Mouse (Mus musculus) neutrophil, adult 5-6 weeks (primary cell): ENCODE data around the gene Gm43738. TPM values are rescaled to one million over a fixed set of nuclear protein-coding genes. Genes with fewer than 3 reads are reported as not detected.
"Not testable (repeated sequence)": the region's sequence is repeated elsewhere in the genome, so short reads cannot be mapped to it uniquely, and the experiment has no call there.

Experiments used
- ATAC-seq: fragments of 151-379, 151-347 bp; 2 replicates; pipeline ENCODE4 v1.8.0; 2017; ENCODE audit warnings: mild to moderate bottlenecking, moderate TSS enrichment; ENCODE audit not compliant: insufficient number of reproducible peaks, poor library complexity, low FRiP score, severe bottlenecking; ENCODE audit errors: extremely low read depth
- total RNA-seq: library from RNA; stranded (forward); fragments of 200-1000 nt; gene quantifications from 2 replicates; pipeline ENCODE4 v1.2.3, GENCODE M21; 2017

The Gm43738 gene
- total RNA-seq, 1 experiment from 2014 or later = not detected

GRCm38 (mm10) chr3:89106881-89107280, 6.0 kb upstream of the Gm43738 start:
- ATAC-seq = no peak

- no peak for ATAC-seq
Measured at GRCm38 (mm10) chr3:89103291-89103595, 2.3 kb upstream of the Gm43738 start.

DNA sequence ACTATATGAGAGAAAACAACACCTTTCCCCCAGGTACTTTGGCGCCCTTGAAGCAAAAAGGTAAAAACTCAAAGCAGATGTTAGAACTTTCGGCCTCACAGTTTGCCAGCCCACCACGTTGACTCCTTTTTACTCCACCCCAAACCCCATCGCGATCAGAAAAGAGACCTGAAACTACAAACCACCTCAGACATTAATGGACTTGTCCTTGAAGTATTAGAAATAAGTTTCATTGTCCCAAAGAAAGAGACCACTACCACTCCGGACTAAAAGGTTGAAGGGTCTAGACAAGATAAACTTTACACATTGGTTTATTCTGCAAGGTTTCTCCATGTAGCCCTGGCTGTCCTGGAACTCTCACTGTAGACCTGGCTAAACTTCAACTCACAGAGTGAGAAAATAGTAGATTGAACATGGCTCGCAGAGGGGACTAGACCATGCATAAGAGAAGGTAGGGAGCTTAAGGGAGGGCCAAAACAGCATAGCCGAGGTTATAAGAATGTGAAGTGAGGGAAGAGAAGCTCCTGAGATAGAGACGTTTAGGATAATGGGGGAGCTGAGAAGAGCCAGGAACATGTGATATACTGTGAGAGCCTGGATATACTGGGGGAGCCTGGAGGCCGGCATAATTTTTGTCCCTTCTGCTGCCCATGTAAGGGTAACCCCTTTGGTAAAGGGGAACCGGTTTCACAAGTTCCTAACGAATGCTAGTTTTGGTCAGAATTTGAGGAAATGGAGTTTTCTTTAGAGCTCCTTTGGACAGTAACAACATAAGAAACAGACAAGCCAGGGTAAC, 1.8 kb upstream of the Gm43738 start:
- no peak for ATAC-seq

DNA sequence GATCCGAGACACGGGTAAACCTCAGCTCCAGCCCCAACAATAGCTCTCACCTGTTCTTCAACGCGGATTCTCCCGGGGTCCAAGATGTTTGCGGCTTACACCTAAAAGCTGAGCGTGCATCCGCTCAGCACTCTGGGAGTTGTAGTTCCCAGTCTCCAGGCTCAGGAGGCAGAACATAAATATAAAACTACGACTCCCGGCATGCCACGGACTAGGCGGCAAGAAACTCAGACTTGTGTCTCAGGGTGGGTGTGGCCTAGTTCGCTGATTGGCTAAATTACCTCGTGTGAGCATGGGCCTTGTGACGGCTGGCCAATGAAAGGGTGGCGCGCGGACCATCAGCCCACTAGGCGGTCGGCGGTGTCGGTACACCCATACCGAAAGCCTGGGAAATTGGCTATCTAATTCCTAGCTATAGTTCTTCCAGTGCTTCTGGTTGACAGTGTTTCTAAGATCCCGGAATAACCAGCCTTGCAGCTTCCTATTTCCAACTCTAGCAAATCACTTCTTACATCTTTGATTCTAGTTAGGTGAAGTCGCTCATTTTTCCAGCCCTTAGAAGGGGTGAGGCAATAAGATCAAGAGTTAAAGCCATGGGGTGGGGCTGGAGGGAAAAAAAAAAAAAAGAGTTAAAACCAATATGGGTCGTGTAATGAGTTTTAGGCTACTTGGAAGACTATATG, 1.1 kb upstream of the Gm43738 start, which contains the start of gene Fdps:
Gene Fdps, minus strand, starts transcription at position 148 of the 683 bp plus-strand sequence.
- ATAC-seq = peak; percentile 99

DNA sequence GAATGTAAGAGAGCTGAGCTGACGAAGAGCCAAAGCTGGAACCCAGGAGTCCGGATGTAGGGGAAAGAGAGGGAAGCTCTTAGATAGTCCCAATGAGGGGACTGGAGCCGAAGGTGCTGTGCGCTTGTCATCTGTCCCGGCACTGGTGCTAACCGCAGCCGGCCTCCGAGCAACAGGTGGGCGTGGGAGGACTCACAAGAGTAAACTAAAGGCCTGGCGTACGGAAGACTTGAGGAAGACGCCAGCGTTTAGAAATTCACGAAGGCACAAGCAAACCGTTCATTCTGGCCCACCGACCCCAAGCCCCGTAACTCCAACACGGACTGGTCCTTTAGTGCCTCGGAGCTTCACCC, 536 bp upstream of the Gm43738 start:
- no peak for ATAC-seq

DNA sequence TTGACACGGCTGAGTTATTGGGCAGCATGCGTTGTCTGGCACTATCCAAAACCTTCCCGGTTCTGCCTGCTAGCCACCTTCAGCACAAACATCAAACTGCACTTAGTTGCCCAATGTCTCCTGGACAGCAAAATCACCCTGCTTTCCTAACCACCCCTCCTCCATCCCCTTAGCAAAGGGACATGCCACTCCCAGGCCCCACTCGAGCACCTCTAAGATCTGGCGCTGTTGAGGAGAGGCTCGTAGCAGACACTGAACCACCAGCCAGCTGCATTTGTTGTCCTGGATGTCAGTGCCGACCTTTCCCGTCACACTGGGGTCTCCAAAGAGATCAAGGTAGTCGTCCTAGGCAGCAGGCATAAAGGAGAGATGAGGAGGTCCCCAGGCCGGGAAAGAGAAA, 6.9 kb downstream of the Gm43738 start:
- ATAC-seq = no peak

DNA sequence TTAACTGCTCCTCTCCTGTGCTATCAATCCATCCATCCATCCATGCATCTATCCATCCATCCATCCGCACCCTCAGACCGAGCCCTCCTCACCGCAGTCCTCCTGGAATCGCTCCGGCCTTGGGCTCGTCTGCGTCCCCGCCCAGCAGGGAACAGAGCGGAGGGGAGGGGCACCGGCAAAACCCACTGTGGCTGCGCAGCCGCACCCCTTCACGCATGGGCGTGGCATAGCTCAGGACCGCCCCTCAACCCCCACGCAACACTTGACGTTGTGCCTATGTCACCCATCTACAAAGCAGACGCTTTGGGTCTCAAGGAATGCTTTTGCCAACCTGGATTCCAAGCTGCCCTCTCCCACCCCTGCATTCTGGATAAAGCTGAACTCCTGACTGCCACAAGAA, 7.7 kb downstream of the Gm43738 start, which contains the start of gene Rusc1:
Gene Rusc1, minus strand, starts transcription at position 137 of the 400 bp plus-strand sequence.
- ATAC-seq = no peak

GRCm38 (mm10) chr3:89092509-89093090, 8.3 kb downstream of the Gm43738 start:
- ATAC-seq = no peak

GRCm38 (mm10) chr3:89091811-89092508, 8.9 kb downstream of the Gm43738 start:
- ATAC-seq = no peak

DNA sequence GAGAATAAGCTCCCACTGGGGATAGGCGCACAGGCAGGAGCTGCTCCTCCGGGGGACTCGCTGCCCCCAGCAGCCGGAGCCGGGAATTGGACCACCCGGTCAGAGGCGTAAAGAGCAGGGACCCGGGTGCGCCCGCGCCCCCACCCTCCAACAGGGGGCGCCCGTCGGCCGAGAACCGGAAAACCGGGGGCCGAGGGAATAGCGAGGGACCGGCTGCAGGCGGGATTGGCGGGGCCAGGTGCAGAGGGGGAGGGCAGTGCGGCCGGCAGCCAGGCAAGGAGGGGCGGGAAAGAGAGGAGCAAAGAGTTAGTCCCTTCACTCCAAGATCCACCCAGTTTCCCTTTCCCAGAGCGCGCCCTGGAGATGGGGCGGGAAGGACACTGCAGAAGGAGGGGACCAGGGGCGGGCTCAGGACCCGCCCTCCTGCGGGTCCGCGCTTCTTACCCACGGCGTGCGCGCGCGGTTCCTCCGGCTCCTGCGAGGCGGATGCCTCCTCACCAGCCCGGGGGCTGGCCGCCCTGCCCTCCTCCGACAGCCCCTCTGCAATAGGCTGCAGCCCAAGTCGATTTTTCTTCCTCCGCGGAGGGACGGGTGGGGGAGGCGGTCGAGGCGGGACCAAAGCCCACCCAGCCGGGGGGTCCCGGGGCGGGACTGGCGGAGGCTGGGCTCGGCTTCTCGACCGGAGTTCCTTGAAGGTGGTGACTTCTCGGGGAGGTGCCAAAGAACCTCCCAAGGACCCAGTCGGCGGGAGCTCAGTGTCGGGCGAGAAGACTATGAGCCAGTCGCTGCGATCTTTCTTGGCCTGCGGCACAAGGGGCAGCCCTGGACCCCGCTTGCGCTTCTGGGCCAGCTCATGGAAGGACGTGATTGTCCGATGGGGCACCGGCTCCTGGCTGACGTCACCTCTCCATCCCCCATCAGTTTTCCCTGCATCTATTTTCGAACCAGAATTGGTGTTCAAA, 9.9 kb downstream of the Gm43738 start:
- ATAC-seq = no peak

DNA sequence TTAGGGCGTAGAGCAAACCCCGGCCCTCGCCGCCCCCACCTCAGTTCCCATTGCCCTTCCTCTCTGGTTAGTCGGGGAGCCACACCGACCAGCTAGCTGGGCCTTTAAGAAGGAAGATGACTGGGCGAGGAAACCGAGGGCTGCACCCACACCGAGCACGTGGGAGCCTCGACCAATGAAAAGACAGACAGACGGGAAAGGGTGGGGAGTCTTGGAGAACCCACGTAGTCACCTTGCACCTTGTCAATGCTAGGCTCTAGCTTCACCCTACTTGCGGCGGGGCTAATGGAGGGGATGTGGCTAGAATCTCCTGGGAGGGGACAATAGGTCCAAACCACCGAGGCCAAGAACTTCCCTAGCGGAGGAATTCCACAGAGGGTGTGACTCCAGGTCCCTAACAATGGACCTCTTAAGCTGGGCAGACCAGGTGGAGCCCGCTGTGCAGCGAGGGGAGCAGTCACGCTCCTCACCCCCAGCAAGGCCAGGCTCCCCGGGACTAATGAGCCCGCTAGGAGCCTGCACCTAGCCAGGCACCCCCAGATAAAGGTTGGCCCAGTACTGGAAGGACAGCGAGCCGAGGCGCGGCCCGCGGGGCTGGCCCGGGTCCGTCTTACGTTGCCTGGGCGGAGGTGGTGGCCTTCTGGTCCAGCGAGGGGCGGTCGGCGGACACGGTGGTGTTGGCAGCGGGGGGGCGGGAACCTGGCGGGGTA, 10.9 kb downstream of the Gm43738 start:
- peak; percentile 87 for ATAC-seq

DNA sequence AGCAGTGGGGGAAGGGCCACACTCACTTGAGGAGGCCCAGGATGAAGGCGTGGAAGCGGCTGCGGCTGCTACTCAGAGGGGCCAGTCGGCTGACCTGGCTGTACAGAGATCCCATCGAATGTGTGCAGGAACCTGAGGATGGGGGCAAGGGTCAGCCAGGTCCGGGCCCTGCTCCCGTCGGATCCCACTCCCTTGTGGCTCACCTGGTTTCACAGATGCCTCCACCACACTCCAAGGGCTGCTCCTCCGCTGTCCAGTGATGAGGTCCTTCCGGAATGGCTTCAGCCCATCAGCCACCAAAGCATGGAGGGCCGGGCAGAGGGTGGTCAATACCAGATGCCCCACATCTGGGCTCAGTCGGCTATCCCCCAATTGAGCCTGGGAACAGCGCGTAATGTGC, 11.9 kb downstream of the Gm43738 start:
- no peak for ATAC-seq

- ATAC-seq = peak; percentile 40
Measured at GRCm38 (mm10) chr3:89087338-89088110, 13.4 kb downstream of the Gm43738 start.

DNA sequence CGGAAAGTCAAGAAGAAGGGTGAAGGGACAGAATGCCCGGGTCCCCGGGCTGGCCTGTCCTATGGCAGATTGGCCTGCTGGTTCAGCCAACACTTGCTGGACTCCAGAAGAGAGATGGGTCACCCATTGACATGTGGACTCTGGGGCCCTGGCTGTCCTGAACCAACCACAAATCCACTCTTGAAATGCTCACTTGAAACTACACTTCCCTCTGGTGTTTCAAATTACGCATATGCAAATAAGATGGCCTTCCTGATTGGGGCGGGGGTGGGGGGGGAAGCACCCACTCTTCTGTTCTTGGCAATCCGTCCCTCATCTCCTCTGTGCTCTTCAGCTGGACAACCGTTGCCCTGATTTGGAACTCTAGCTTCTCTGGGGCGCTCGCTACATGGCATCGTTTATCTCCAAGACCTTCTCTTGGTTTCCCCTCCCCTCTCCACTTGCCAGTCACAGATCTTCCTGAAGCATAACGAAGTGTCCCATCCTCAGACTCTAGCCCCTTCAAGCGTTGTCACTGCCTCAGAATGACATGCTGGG, 16.2 kb downstream of the Gm43738 start:
- no peak for ATAC-seq

DNA sequence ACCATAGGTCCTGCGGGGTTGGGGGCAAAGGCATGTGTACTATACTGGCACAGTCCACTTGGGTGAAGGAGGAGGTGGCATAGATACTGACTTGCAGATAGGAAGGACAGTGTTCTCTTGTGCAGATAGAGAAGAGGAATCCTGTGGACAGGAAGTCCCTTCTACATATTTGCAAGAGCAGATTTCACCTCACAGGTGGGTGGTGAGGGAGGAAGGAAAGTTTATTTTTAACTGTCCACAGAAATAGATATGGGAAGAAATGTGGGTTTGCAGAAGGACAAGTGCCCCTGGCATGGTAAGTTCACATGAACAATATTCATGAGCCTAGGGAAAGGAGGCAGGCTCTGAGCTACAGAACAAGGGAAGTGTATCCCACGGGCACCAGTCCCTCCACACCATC, 16.8 kb downstream of the Gm43738 start:
- ATAC-seq = no peak

DNA sequence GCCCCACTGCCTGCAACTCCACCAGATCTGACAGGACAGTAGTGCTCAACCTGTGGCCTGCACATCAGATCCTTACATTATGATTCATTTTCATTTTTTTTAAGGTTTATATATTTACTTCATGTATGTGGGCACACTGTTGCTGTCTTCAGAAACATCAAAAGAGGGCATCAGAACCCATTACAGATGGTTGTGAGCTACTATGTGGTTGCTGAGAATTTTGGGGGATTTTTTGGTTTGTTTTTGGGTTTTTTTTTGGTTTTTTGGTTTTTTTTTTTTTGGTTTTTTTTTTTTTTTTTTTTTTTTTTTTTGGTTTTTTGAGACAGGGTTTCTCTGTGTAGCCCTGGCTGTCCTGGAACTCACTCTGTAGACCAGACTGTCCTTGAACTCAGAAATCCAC, 18.6 kb downstream of the Gm43738 start:
- not testable (repeated sequence) for ATAC-seq

DNA sequence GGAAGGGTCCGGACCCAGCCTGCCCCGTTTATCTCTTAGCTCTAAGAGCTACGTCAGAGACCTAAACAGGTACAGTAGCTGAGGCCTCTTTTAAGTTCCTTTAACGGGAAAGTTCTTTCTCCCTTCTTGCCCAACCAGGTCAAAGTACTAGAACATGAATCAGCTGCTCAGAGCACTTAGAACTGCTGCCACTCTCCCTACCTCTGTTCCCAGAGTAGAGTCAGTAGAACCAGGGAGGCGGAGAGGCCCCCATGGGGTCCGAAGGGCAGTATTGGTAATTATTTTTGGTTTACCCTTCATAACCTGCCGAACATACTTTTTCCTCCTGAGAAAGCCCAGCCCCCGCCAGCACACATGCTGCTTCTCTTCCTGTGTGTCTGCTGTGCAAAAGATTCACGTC, 23.5 kb downstream of the Gm43738 start:
- no peak for ATAC-seq
